Mouse (Mus musculus): Measurements from ENCODE around the gene Slc35c2. TPM values are rescaled to one million over a fixed set of nuclear protein-coding genes. Genes with fewer than 3 reads are reported as not detected.
A peak's percentile ranks its signal among the peaks of the same experiment; 100 is the strongest.

The Slc35c2 gene
- total RNA-seq, 1 experiment: 36.4 TPM

GRCm38 (mm10) chr2:165239533-165240144 lies 48.0 kb downstream of the Slc35c2 start:
- no peaks in the 10 kb centered on the region for H3K4me1 ChIP-seq (ENCODE audit: control insufficient read depth in 2 of 2, insufficient read depth in 2 of 2, low read length in 2 of 2, poor library complexity in 1 of 2)
- in situ Hi-C loops (cut with MboI; ENCODE audit: low sequenced_read_pairs in 2 of 2, unreplicated experiment in 2 of 2): no loop called here
- H3K36me3 ChIP-seq (ENCODE audit: control insufficient read depth, insufficient read depth, low read length, poor library complexity, severe bottlenecking): no peaks in the 10 kb centered on the region
- no peak overlapping the region for H3K27ac ChIP-seq (ENCODE audit: insufficient read depth, low read depth, low read length, poor library complexity, severe bottlenecking)
- H3K9ac ChIP-seq (ENCODE audit: insufficient read depth, low read depth, low read length, poor library complexity, severe bottlenecking): no peak overlapping the region
- H3K4me3 ChIP-seq (ENCODE audit: insufficient read depth in 1 of 2, low read depth in 1 of 2, low read length in 2 of 2, poor library complexity in 1 of 2, severe bottlenecking in 1 of 2): no peak overlapping the region
- H3K9me3 ChIP-seq (ENCODE audit: control insufficient read depth, insufficient read depth, low read depth, low read length): no peaks in the 10 kb centered on the region
- DNase-seq (ENCODE audit: low read depth, low spot score): peak; percentile 48
- TF ChIP-seq ZC3H11A (IDR thresholded peaks at IDR 0.05; ENCODE audit: borderline replicate concordance, low read depth, low read length): no peak

- in situ Hi-C loops (cut with MboI; ENCODE audit: low sequenced_read_pairs in 2 of 2, unreplicated experiment in 2 of 2): no loop called here
- H3K9ac ChIP-seq (ENCODE audit: insufficient read depth, low read depth, low read length, poor library complexity, severe bottlenecking): no peak overlapping the region
- no peaks in the 10 kb centered on the region for H3K9me3 ChIP-seq (ENCODE audit: control insufficient read depth, insufficient read depth, low read depth, low read length)
- H3K4me1 ChIP-seq (ENCODE audit: control insufficient read depth in 2 of 2, insufficient read depth in 2 of 2, low read length in 2 of 2, poor library complexity in 1 of 2): no peaks in the 10 kb centered on the region
- no peak for DNase-seq (ENCODE audit: low read depth, low spot score)
- H3K27ac ChIP-seq (ENCODE audit: insufficient read depth, low read depth, low read length, poor library complexity, severe bottlenecking): no peak overlapping the region
- TF ChIP-seq MAFK (IDR thresholded peaks at IDR 0.05; ENCODE audit: insufficient read depth, low read depth, low read length) (no peak), HCFC1 (IDR thresholded peaks at IDR 0.05; ENCODE audit: borderline replicate concordance, insufficient read depth, low read length) (no peak), CHD2 (IDR thresholded peaks at IDR 0.05; ENCODE audit: low read depth, low read length) (no peak), ZNF384 (IDR thresholded peaks at IDR 0.05; ENCODE audit: low read depth, low read length) (no peak), ZC3H11A (IDR thresholded peaks at IDR 0.05; ENCODE audit: borderline replicate concordance, low read depth, low read length) (no peak)
- no peak overlapping the region for H3K4me3 ChIP-seq (ENCODE audit: insufficient read depth in 1 of 2, low read depth in 1 of 2, low read length in 2 of 2, poor library complexity in 1 of 2, severe bottlenecking in 1 of 2)
- H3K36me3 ChIP-seq (ENCODE audit: control insufficient read depth, insufficient read depth, low read length, poor library complexity, severe bottlenecking): no peaks in the 10 kb centered on the region
Measured at GRCm38 (mm10) chr2:165238416-165239145, 49.1 kb downstream of the Slc35c2 start.

GRCm38 (mm10) chr2:165234613-165235291 lies 52.9 kb downstream of the Slc35c2 start, which contains the start of gene Cdh22:
Gene Cdh22, minus strand, starts transcription at chr2:165234853.
- peak; percentile 40 for DNase-seq (ENCODE audit: low read depth, low spot score)
- H3K27ac ChIP-seq (ENCODE audit: insufficient read depth, low read depth, low read length, poor library complexity, severe bottlenecking): no peak within 1 kb of the TSS
- H3K4me3 ChIP-seq (ENCODE audit: insufficient read depth in 1 of 2, low read depth in 1 of 2, low read length in 2 of 2, poor library complexity in 1 of 2, severe bottlenecking in 1 of 2): peak within 1 kb of the TSS; percentile 75 to 78
- no peaks in the 10 kb centered on the region for H3K9me3 ChIP-seq (ENCODE audit: control insufficient read depth, insufficient read depth, low read depth, low read length)
- H3K9ac ChIP-seq (ENCODE audit: insufficient read depth, low read depth, low read length, poor library complexity, severe bottlenecking): peak within 1 kb of the TSS; percentile 57
- no peaks in the 10 kb centered on the region for H3K36me3 ChIP-seq (ENCODE audit: control insufficient read depth, insufficient read depth, low read length, poor library complexity, severe bottlenecking)
- TF ChIP-seq ZNF384 (IDR thresholded peaks at IDR 0.05; ENCODE audit: low read depth, low read length): no peak
- TF ChIP-seq HCFC1 (IDR thresholded peaks at IDR 0.05; ENCODE audit: borderline replicate concordance, insufficient read depth, low read length): no peak; the same call in 1 of the 2 replicates
- no peak for TF ChIP-seq MAFK (IDR thresholded peaks at IDR 0.05; ENCODE audit: insufficient read depth, low read depth, low read length)
- TF ChIP-seq CHD2 (IDR thresholded peaks at IDR 0.05; ENCODE audit: low read depth, low read length): no peak
- TF ChIP-seq ZC3H11A (IDR thresholded peaks at IDR 0.05; ENCODE audit: borderline replicate concordance, low read depth, low read length): no peak
- no peaks in the 10 kb centered on the region for H3K4me1 ChIP-seq (ENCODE audit: control insufficient read depth in 2 of 2, insufficient read depth in 2 of 2, low read length in 2 of 2, poor library complexity in 1 of 2)
- in situ Hi-C loops (cut with MboI; ENCODE audit: low sequenced_read_pairs in 2 of 2, unreplicated experiment in 2 of 2): no loop called here

GRCm38 (mm10) chr2:165234291-165234612 lies 53.4 kb downstream of the Slc35c2 start:
- Histone ChIP-seq H3K4me1 (ENCODE audit: control insufficient read depth in 2 of 2, insufficient read depth in 2 of 2, low read length in 2 of 2, poor library complexity in 1 of 2) (no peaks in the 10 kb centered on the region), H3K9me3 (ENCODE audit: control insufficient read depth, insufficient read depth, low read depth, low read length) (no peaks in the 10 kb centered on the region), H3K4me3 (ENCODE audit: insufficient read depth in 1 of 2, low read depth in 1 of 2, low read length in 2 of 2, poor library complexity in 1 of 2, severe bottlenecking in 1 of 2) (peak overlapping the region; percentile 75 to 78), H3K9ac (ENCODE audit: insufficient read depth, low read depth, low read length, poor library complexity, severe bottlenecking) (peak overlapping the region; percentile 57), H3K27ac (ENCODE audit: insufficient read depth, low read depth, low read length, poor library complexity, severe bottlenecking) (no peak overlapping the region), H3K36me3 (ENCODE audit: control insufficient read depth, insufficient read depth, low read length, poor library complexity, severe bottlenecking) (no peaks in the 10 kb centered on the region)
- DNase-seq (ENCODE audit: low read depth, low spot score): no peak
- in situ Hi-C loops (cut with MboI; ENCODE audit: low sequenced_read_pairs in 2 of 2, unreplicated experiment in 2 of 2): no loop called here
- TF ChIP-seq HCFC1 (IDR thresholded peaks at IDR 0.05; ENCODE audit: borderline replicate concordance, insufficient read depth, low read length): no peak
- no peak for TF ChIP-seq ZNF384 (IDR thresholded peaks at IDR 0.05; ENCODE audit: low read depth, low read length)
- TF ChIP-seq MAFK (IDR thresholded peaks at IDR 0.05; ENCODE audit: insufficient read depth, low read depth, low read length): no peak
- no peak for TF ChIP-seq ZC3H11A (IDR thresholded peaks at IDR 0.05; ENCODE audit: borderline replicate concordance, low read depth, low read length)
- no peak for TF ChIP-seq CHD2 (IDR thresholded peaks at IDR 0.05; ENCODE audit: low read depth, low read length)
